Mouse (Mus musculus) G1E (cell line): ENCODE data around the gene Zscan12.

Source experiments
- CTCF ChIP-seq: IDR thresholded peaks from 2 replicates; pipeline ENCODE4 v1.5.1; 2012; ENCODE audit warnings: low read depth, low read length, inconsistent platforms, mixed read lengths
- GATA1 ChIP-seq: IDR thresholded peaks from 2 replicates; pipeline ENCODE4 v1.6.1; 2012; ENCODE audit warnings: borderline replicate concordance, low read length, inconsistent platforms, mixed read lengths
- GATA2 ChIP-seq: IDR thresholded peaks from 2 replicates; pipeline ENCODE4 v1.6.1; 2012; ENCODE audit warnings: low read depth, low read length, inconsistent platforms, borderline replicate concordance
- TAL1 ChIP-seq: conservative IDR thresholded peaks from 2 replicates; pipeline ENCODE4 v1.6.1; 2012; ENCODE audit warnings: low read depth, low read length, inconsistent platforms, mixed read lengths

- TF ChIP-seq CTCF (no peak), GATA1 (no peak), GATA2 (no peak), TAL1 (no peak)
These were observed 1.1 kb downstream of the Zscan12 start for GRCm38 (mm10) chr13:21363719-21364118.
